Mouse (Mus musculus) C2C12 (cell line): ENCODE measurements around the gene Prr30.

Source experiments
- CEBPB ChIP-seq: IDR thresholded peaks from one replicate; pipeline ENCODE4 v1.6.1; 2011; ENCODE audit warnings: low read depth, mild to moderate bottlenecking, control low read depth, moderate library complexity
- CTCF ChIP-seq: IDR thresholded peaks from one replicate; pipeline ENCODE4 v1.5.1; 2011; ENCODE audit not compliant: control insufficient read depth, insufficient read depth, insufficient read length
- FOSL1 ChIP-seq: IDR thresholded peaks from one replicate; pipeline ENCODE4 v1.8.0; 2011; ENCODE audit warnings: mild to moderate bottlenecking, low read length; ENCODE audit not compliant: poor library complexity, insufficient read depth, severe bottlenecking
- MAX ChIP-seq: IDR thresholded peaks from one replicate; pipeline ENCODE4 v1.6.1; 2011; ENCODE audit warnings: mild to moderate bottlenecking, control low read depth
- MYOG ChIP-seq: IDR thresholded peaks from one replicate; pipeline ENCODE4 v1.6.1; 2011; ENCODE audit not compliant: control insufficient read depth, insufficient read length; ENCODE audit errors: extremely low read depth
- USF1 ChIP-seq: IDR thresholded peaks from one replicate; pipeline ENCODE4 v1.6.1; 2011; ENCODE audit warnings: low read depth, mild to moderate bottlenecking, control low read depth, moderate library complexity

GRCm38 (mm10) chr14:101229068-101229467 is 28.9 kb upstream of the Prr30 start:
- TF ChIP-seq CTCF (no peak), USF1 (no peak), FOSL1 (no peak), CEBPB (no peak), MAX (no peak), MYOG (no peak)
